In the genomic region with DNA sequence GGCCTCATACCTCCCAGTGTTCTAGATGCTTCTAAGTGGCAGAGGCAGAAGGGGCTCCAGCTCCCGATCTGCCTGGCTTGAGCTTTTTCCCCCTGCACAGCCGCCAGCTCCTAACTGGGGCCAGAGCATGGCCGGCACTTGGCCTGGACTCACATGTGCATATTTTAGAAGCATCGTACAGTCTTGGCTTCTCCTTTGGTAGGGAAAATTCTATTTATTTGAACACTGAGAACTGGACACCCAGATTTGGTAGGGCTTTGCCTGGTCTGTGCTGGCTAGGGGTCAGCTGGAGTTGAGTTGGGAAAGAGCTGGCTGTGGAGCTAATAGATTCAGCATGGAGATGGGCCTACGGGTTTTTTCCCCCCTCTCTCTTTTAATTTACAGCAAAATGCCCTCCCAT, we compare ENCODE assay signal across 14 mouse cellular contexts.
DNase-seq lines count a peak whose midpoint lies in the region; TF ChIP-seq lines count a peak whose summit lies in the region.
"Had no signal": no experiment of that assay in that cellular context is flagged by ENCODE, and none has a peak within 500 bp of the region (broad histone marks: within the 10 kb centered on the region; RNA-seq: fewer than 3 reads in every experiment).

No protein-coding gene starts in this region.

- WGBS in lung, adult 2 months: 65% methylated on average over 5 of the region's 5 CpGs

- no peak for TF ChIP-seq CTCF in lung, adult 2 months (IDR thresholded peaks at IDR 0.05; ENCODE audit: insufficient read depth, low read length)

- no peak overlapping the region for H3K4me3 ChIP-seq in lung, adult 2 months (replicated peaks; ENCODE audit: extremely low read depth, low read depth, low read length)
- H3K4me3 ChIP-seq: liver, embryonic 12.5 days; midbrain, embryonic 13.5 days had no signal

- peak; percentile 4 to 5 for DNase-seq in lung, adult 18-20 months
- no peak for DNase-seq in lung, adult 2 months
- peak; percentile 37 for DNase-seq in gastrocnemius, postnatal 10 days
- DNase-seq in heart, adult 9 months (ENCODE audit: low spot score in 2 of 2): peak; percentile 12 to 46
- DNase-seq in skeletal muscle tissue, adult 2 months (ENCODE audit: low read depth, low spot score): peak; percentile 60
- DNase-seq in layer of hippocampus, postnatal 36 days: no peak
- DNase-seq in left cerebral cortex, adult 11 months (ENCODE audit: low spot score): no peak
- DNase-seq: adrenal gland, postnatal 36 days; cerebellum, adult 9-11 months; kidney, postnatal 10 days; right cerebral cortex, postnatal 25 days; thymus, adult 18-20 months had no signal

- no peak for TF ChIP-seq POLR2A in lung, adult 2 months (IDR thresholded peaks at IDR 0.05; ENCODE audit: borderline replicate concordance, extremely low read depth, low read depth, low read length)

- no peaks in the 10 kb centered on the region for H3K4me1 ChIP-seq in lung, adult 2 months (ENCODE audit: control insufficient read depth, insufficient read depth, low read length)
- H3K4me1 ChIP-seq: liver, embryonic 12.5 days; midbrain, embryonic 13.5 days had no signal

Comparison
In these comparisons a context has a peak if more than half of its experiments do, and no peak if none do; other contexts are left out.
1. DNase-seq: peak in lung, adult 18-20 months (2 of 2), gastrocnemius, postnatal 10 days (single experiment), heart, adult 9 months (2 of 2) and skeletal muscle tissue, adult 2 months (single experiment); none in lung, adult 2 months (single experiment), layer of hippocampus, postnatal 36 days (0 of 2) and left cerebral cortex, adult 11 months (single experiment).